Mouse (Mus musculus) midbrain, embryonic 15.5 days (tissue): Measurements from ENCODE around the gene Ercc8. TPM values are rescaled to one million over a fixed set of nuclear protein-coding genes. Genes with fewer than 3 reads are reported as not detected.

Source experiments
- polyA plus RNA-seq: library from polyadenylated mRNA; unstranded; fragments of >200 nt; fragmentation: Nextera tagmentation; extraction: Ambion mirVana; gene quantifications from 2 replicates; pipeline ENCODE4 v1.2.1, GENCODE M21; 2015

Ercc8 gene
- polyA plus RNA-seq, 1 experiment from 2014 or later: 36.1 TPM

Other genes starting within 250 kb of the Ercc8 start
- 32.3 and 33.1 TPM in 2 replicates for gene Smim15, start 114.3 kb upstream of the Ercc8 start, polyA plus RNA-seq
- gene Ndufaf2, start 108 bp upstream of the Ercc8 start, polyA plus RNA-seq: 65.8 and 66.0 TPM in 2 replicates
- gene Elovl7, start 55.7 kb downstream of the Ercc8 start, polyA plus RNA-seq: 1.6 TPM in 2 replicates
- 1.8 and 2.4 TPM in 2 replicates for gene Depdc1b, start 157.6 kb downstream of the Ercc8 start, polyA plus RNA-seq